Mouse (Mus musculus) frontal cortex, postnatal 36 days (tissue): Measurements from ENCODE around the gene Sike1.

ENCODE experiments used
- DNase-seq, 2 experiments: peaks; one replicate each; pipeline ENCODE4 v3.0.0; 2022; ENCODE audit warnings: low spot score in 2 of 2

Gene Sike1

DNA sequence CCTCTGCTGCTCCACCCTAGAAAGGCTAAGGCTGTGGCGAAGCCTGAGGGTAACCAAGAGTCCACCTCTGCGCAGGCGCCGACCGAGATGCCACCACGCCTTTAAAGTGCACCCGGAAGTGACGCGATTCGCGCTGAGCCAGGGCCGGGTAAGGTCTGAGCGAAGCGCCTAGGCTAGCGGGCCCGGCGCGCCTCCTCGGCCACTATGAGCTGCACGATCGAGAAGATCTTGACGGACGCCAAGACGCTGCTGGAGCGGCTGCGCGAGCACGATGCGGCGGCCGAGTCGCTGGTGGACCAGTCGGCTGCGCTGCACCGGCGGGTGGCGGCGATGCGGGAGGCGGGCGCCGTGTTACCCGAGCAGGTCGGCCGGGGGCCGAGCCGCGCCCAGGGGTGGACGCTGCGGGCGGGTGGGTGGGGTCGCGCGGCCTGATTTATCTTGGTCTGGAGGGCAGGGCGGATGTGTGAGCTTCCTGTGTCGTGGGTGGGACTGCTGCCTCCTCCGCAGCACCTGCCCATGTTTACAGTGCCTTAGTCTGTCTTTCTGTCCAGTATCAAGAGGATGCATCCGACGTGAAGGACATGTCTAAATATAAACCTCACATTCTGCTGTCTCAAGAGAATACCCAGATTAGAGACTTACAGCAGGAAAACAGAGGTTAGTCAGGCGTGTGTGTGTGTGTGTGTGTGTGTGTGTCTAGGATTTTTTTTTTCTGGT is at the start of gene Sike1:
TSS of gene Sike1 (plus strand) at position 104 of the 717 bp plus-strand sequence.
- peak; percentile 96 for DNase-seq

DNA sequence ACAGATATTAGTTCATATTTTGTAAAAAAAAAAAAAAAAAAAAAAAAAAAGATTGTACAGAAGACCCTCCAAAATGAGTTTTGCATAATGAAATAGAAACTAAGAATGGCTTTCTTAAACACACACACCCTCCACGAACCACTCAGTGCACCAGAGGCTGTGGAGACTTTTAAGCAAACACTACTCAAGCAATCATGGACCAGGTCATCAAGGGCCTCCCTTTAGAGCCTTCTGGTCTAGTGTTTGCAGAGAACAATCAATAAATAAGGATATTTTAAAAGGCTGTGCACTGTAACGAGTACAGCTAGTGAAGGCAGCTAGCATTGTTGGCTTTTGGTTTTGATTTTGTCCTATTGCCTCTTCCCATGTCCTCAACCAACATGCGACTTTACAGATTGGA is 49.2 kb upstream of the Sike1 start:
- DNase-seq: no peak

DNA sequence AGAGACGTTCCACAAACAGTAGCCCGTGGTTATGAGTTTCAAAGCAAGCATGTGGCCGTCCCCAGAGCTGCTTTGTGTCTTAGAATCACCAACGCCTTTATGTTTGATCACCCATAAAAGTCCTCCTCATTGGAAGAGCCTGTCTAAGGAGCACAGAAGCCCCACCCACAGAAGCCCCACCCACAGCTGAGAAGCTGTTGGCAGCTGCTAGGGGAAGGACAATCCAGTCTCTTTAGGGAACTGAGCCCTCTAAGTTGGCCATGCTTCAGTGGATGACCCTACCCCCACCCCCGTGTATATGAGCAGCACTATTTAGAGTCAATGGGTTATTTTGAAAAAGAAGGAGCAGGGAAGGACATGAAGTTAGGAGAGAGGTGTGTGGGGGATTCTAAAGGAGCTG is 48.6 kb upstream of the Sike1 start:
- DNase-seq: no peak

GRCm38 (mm10) chr3:102954476-102954875 is 41.0 kb upstream of the Sike1 start:
- no peak for DNase-seq

- no peak for DNase-seq
Observed at GRCm38 (mm10) chr3:102955143-102955542, 40.4 kb upstream of the Sike1 start.

GRCm38 (mm10) chr3:102955596-102955995 is 39.9 kb upstream of the Sike1 start:
- no peak for DNase-seq

GRCm38 (mm10) chr3:102964033-102964432 is 31.5 kb upstream of the Sike1 start, which contains the start of gene Nr1h5:
Nr1h5 (minus strand) TSS chr3:102964133.
- DNase-seq: no peak

DNA sequence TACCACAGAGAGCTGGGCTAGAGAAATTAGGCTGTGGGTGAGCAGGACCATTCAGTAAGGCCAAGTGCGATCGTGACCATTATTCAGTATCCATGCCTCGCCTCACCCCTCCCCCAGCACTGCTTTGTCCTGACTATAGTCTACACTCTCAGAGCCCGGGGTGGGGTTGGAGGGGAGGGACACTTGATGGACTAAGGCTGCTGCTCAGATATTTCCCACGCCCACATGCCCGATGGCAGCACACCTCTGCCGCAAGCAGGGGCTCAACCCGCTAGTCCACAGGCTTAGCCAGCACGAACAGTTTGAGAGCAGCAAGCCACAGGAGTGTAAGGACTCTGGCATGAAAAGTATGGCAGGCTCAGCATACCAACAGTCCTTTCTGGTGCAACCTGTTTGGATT is 25.4 kb upstream of the Sike1 start:
- DNase-seq: no peak

GRCm38 (mm10) chr3:102970508-102970907 is 25.0 kb upstream of the Sike1 start:
- DNase-seq: no peak

- DNase-seq: no peak
Observed at GRCm38 (mm10) chr3:102976906-102977305, 18.6 kb upstream of the Sike1 start.

DNA sequence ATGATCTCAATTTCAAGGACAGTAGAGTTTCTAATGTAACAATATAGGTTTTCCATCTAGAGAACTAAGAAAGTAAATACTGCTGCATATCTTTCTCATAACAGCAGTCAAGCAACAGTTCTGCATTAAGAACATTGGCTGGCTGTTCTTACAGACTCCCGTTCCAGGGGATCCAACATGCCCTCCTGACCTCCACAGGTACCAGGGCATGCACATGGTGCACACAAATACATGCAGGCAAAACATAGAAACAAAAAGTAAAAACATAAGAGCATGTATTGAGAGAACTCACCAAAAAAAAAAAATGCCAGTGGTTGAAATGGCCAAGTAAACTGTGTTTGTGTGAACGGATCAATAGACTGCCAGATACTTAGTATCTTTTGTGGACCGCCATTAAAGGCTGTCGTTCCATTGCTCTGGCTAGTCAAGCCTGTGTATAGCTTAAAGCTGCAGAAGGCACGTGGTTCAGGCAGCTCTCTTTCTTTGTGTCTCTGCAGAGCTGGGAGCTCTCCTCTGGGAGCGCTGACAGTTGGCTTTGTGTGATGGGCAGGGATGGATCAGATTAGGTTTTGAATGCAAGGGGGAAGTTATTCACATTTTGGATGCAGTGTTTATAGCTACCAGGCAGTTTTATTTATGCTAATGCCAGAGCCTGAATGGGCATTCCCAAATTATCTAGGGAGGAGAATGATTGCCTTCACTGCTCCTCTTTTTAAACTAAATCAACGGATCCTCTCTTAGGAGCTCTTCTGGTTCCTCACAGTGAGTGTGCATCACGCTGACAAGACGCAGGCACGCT is 15.8 kb upstream of the Sike1 start:
- peak in 1 of 2 experiments; percentile 14 for DNase-seq

- no peak for DNase-seq
Observed at GRCm38 (mm10) chr3:102980349-102980736, 15.2 kb upstream of the Sike1 start.

DNA sequence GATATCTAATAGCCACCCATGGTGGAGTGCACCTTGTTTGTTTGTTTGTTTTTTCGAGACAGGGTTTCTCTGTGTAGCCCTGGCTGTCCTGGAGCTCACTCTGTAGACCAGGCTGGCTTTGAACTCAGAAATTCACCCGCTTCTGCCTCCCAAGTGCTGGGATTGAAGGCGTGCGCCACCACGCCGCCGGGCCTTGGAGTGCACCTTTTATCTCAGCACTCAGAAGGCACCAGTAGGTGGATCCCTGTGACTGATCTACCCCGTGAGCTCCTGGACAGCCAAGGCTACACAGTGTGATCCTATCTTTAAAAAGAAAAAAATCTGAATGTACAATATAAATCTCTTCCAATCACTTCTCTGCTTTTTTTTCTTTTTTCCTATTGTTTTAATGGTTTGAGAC is 4.5 kb upstream of the Sike1 start:
- DNase-seq: no peak

GRCm38 (mm10) chr3:102992936-102993335 is 2.6 kb upstream of the Sike1 start:
- DNase-seq: peak in 1 of 2 experiments; percentile 20

GRCm38 (mm10) chr3:102995233-102995604 is 289 bp upstream of the Sike1 start:
- no peak for DNase-seq

DNA sequence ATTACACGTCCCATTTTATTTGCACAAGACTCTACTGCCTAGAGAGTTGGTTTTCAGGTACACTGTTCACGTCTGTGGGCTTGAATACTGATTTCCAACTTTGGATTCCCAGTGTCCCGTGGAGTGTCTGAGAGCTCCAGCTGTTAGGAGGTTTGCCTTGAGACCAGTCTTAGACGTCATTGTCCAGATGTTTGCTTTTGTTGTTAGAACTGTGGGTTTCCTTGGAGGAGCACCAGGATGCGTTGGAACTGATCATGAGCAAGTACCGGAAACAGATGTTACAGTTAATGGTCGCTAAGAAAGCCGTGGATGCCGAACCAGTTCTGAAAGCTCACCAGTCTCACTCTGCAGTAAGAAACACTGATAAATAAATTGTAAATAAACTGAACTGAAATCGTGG is 1.5 kb downstream of the Sike1 start:
- DNase-seq: no peak

DNA sequence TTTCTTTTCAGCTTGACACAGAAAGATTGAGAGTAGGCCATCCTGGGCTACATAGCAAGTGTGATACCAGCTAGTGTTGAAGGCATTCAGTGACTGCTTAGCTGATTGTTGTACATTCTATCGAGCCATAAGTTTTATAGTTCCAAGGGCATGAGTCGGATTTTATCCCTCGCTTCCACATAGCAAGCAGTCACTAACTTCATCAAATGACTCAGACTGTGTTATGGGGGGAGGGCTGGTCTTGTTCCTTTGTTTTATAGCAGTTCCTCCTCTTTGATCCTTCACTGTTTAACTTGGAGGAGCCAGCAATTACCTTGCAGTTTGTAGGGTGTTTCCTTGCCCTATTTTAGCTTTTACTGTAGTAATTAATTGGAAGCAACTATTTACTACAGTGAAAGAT is 2.1 kb downstream of the Sike1 start:
- DNase-seq: no peak

DNA sequence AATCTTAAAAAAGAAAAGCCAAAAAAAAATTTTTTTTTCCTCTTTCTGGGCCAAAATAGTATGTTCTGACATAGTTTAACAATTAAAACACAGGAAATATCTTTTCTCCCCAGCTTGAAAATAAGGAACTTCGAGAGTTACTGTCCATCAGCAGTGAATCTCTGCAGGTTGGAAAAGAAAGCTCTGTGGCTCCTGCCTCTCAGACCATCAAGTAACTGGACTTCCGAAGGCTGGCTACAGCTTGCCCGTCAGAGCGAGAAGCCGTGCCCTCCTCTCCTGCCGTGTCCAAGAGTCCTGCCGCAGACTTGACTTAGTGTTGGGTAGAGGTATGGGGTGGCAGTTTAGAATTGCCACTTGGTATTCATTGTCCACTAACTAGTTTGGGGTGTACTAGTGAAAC is 6.1 kb downstream of the Sike1 start:
- DNase-seq: no peak

GRCm38 (mm10) chr3:103017350-103017749 is 21.8 kb downstream of the Sike1 start:
- no peak for DNase-seq

DNA sequence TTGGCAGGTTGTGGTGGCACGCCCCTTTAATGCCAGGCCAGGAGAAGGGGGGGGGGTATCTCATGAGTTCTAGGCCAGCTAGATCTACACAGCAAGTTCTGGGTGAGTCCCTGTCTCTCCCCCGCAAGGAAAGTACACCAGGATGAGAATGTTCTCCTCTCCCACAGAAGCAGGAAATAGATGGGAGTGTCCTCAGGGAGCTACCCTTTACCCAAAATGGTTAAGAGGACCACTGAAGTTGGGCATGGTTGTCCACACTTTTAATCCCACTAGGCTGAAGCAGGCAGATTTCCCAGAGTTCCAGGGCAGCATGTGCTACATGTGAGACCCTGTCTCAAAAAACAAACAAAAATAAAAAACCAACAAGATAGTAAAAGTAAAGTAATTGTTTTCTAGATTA is 24.0 kb downstream of the Sike1 start:
- no peak for DNase-seq

- DNase-seq: peak; percentile 98 to 99
Observed at GRCm38 (mm10) chr3:103020249-103020942, 24.9 kb downstream of the Sike1 start, which contains the start of gene Csde1. Csde1 (plus strand) TSS chr3:103020426.

DNA sequence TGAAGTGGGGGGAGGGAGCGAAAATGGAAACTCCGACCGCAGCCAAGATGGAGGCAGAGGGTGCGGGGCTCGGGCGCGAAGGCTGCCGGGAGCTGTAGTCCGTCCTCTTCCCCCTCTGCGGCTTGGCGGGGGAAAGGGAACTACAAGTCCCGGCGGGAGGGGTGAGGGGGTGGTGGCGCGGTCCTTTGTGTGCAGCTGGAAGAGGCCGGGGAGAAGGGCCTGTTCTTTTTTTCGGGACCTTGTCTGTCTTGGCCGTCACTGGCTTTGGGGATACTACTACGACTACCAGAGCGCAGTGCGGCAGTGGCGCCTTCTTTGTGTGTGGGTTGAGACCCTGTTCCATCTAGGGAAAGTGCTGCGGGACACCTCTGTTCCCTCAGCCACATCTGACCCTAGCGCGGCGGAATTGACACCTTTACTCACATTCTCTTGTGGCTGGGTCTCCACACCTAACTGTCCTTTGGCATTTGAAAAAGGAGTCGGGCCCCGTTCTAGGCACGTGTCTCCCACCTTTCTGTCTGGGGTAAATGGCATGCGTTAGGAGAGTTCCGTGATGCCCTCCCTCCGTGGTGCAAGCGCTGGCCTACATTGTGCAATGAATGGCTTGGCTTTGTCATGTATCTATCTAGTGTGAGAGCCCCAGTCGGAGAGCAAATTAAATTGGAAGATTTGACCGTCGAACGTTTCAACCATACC is 25.6 kb downstream of the Sike1 start:
- peak; percentile 89 to 90 for DNase-seq
